Mouse (Mus musculus) cortical plate, adult 2 months (tissue): Measurements from ENCODE around the gene Rnasel.

Source experiments
- CTCF ChIP-seq: fragments of 200-500 bp; IDR thresholded peaks from 2 replicates; pipeline ENCODE4 v1.5.1; 2011; ENCODE audit warnings: mild to moderate bottlenecking, control low read depth, low read length; ENCODE audit not compliant: insufficient read depth; ENCODE audit errors: extremely low read depth
- POLR2A ChIP-seq: fragments of 200-500 bp; IDR thresholded peaks from 2 replicates; pipeline ENCODE4 v1.6.1; 2011; ENCODE audit warnings: mild to moderate bottlenecking, low read length, control low read depth; ENCODE audit not compliant: insufficient read depth; ENCODE audit errors: extremely low read depth

DNA sequence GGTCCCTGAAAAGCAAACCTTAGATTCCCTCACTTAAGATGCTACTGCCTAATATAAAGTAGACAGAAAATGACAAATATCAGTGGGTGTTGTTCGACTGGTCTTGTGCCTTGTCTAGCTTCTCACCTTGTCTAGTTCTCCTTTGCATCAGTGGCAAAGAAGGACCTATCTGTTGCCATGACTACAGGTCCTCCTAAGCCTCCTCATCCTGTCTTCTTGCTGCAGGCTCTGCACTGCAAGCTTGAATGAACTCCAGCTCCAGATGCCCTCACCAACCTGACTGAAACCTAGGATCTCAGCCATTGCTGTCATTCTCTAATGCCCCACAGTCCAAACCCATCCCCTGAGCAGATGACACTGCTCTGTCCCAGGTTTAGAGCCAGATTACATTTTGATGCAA is 31.2 kb upstream of the Rnasel start:
- TF ChIP-seq POLR2A (no peak), CTCF (no peak)
